Mouse (Mus musculus): Measurements from ENCODE around the gene Hmgb2. TPM values are rescaled to one million over a fixed set of nuclear protein-coding genes. Genes with fewer than 3 reads are reported as not detected.

Hmgb2 gene
- total RNA-seq, 2 experiments from 2014 or later, result 159 to 180 TPM

- no peak for DNase-seq
These were observed 51.0 kb downstream of the Hmgb2 start for GRCm38 (mm10) chr8:57562741-57563140.

- DNase-seq, result no peak
These were observed 52.0 kb downstream of the Hmgb2 start for GRCm38 (mm10) chr8:57563726-57564125.

DNA sequence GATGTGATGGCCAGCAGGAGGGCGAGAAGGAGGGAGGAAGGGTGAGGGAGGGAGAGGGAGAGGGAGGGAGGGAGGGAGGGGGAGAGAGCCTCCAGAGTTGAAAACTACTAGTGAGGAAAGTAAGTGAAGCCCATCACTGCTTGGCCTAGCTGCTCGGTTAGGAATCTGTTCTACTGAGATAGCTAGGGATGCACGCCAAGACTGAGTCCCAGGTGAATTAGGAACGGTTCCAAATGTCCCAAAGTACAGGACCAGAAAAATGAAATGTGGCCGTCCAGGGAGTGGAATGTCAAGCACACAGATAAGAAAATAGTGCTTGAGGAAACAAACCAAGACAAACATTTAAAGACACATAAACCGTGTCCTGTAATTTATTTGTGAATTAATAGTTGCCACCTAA is 53.3 kb downstream of the Hmgb2 start:
- DNase-seq, result peak; percentile 13

Other genes with a start within 250 kb of the Hmgb2 start
- 10 to 100 TPM; 62.1 to 69.6 TPM for gene Hand2, start 190.9 kb upstream of the Hmgb2 start, total RNA-seq (2021)
- not detected for gene Scrg1, start 56.0 kb upstream of the Hmgb2 start, total RNA-seq (2021)
- 10 to 100 TPM; 34.0 to 37.4 TPM for gene Sap30, start 24.0 kb upstream of the Hmgb2 start, total RNA-seq (2021)
- gene Galnt7, start 141.1 kb downstream of the Hmgb2 start, total RNA-seq (2021), result 1 to 10 TPM; 5.1 to 5.5 TPM

Data from heart, postnatal 4 days (tissue).